Mouse (Mus musculus) lung, embryonic 15.5 days (tissue): ENCODE results near the gene Fktn. TPM values are rescaled to one million over a fixed set of nuclear protein-coding genes. Genes with fewer than 3 reads are reported as not detected.
A peak's percentile ranks its signal among the peaks of the same experiment; 100 is the strongest.
"Not testable (repeated sequence)": the region's sequence is repeated elsewhere in the genome, so short reads cannot be mapped to it uniquely, and the experiment has no call there.

Experiments
- ATAC-seq: fragments of 200-750 bp; cut with Nextera tagmentation; 2 replicates; pipeline ENCODE4 v1.8.0; 2017; ENCODE audit warnings: moderate number of reproducible peaks, borderline replicate concordance; ENCODE audit not compliant: low FRiP score, low TSS enrichment; ENCODE audit errors: extremely low read depth
- H3K27ac ChIP-seq: fragments of 300-500 bp; sonication (generic); 2 replicates; pipeline ENCODE4 v1.5.1; 2015; ENCODE audit warnings: moderate library complexity, mild to moderate bottlenecking, inconsistent platforms
- H3K27me3 ChIP-seq: fragments of 300-500 bp; sonication (generic); 2 replicates; pipeline ENCODE4 v1.6.1; 2015; ENCODE audit warnings: inconsistent platforms
- H3K36me3 ChIP-seq: fragments of 300-500 bp; sonication (generic); 2 replicates; pipeline ENCODE4 v1.6.1; 2015; ENCODE audit warnings: inconsistent platforms
- H3K4me1 ChIP-seq: fragments of 300-500 bp; sonication (generic); 2 replicates; pipeline ENCODE4 v1.6.1; 2015; ENCODE audit warnings: inconsistent platforms
- H3K4me2 ChIP-seq: fragments of 300-500 bp; sonication (generic); 2 replicates; pipeline ENCODE4 v1.6.1; 2015; ENCODE audit warnings: inconsistent platforms, mild to moderate bottlenecking, moderate library complexity
- H3K4me3 ChIP-seq: fragments of 300-500 bp; sonication (generic); 2 replicates; pipeline ENCODE4 v1.5.1; 2015; ENCODE audit warnings: mild to moderate bottlenecking, inconsistent platforms
- H3K9ac ChIP-seq: fragments of 300-500 bp; sonication (generic); 2 replicates; pipeline ENCODE4 v1.6.1; 2015; ENCODE audit warnings: inconsistent platforms
- H3K9me3 ChIP-seq: fragments of 300-500 bp; sonication (generic); 2 replicates; pipeline ENCODE4 v1.6.1; 2016; ENCODE audit warnings: inconsistent platforms
- WGBS: fragments of 180-500 bp; shearing (Covaris S2); methylation state at CpG from one replicate; pipeline ENCODE4 v1.1.7; 2015; 5-methylcytosine and 5-hydroxymethylcytosine counted together
- polyA plus RNA-seq: library from polyadenylated mRNA; unstranded; fragments of >200 nt; fragmentation: Nextera tagmentation; extraction: Ambion mirVana; gene quantifications from 2 replicates; pipeline ENCODE4 v1.2.1, GENCODE M21; 2015

The Fktn gene
- 17.0 and 17.5 TPM in 2 replicates for polyA plus RNA-seq

GRCm38 (mm10) chr4:53713704-53714050, at the start of gene Fktn:
Gene Fktn, plus strand, starts transcription at chr4:53713998.
- H3K9me3 ChIP-seq, result no peaks in the 10 kb centered on the region
- H3K4me1 ChIP-seq, result peaks cover 8% of the 10 kb centered on the region
- H3K27me3 ChIP-seq, result no peaks in the 10 kb centered on the region
- H3K4me3 ChIP-seq, result peak within 1 kb of the TSS; percentile 76
- peak; percentile 79 for ATAC-seq
- WGBS, result 16% methylated on average over 7 of the region's 7 CpGs
- H3K9ac ChIP-seq, result peak within 1 kb of the TSS; percentile 73
- peak within 1 kb of the TSS; percentile 46 for H3K27ac ChIP-seq
- peak within 1 kb of the TSS; percentile 83 for H3K4me2 ChIP-seq
- no peaks in the 10 kb centered on the region for H3K36me3 ChIP-seq

GRCm38 (mm10) chr4:53682092-53682491, 31.7 kb upstream of the Fktn start:
- no peaks in the 10 kb centered on the region for H3K4me1 ChIP-seq
- no peak overlapping the region for H3K9ac ChIP-seq
- H3K4me2 ChIP-seq, result no peak overlapping the region
- no peaks in the 10 kb centered on the region for H3K9me3 ChIP-seq
- WGBS, result 69% methylated on average over 8 of the region's 8 CpGs
- H3K27ac ChIP-seq, result no peak overlapping the region
- no peak overlapping the region for H3K4me3 ChIP-seq
- H3K36me3 ChIP-seq, result peaks cover 9% of the 10 kb centered on the region; the same call in 1 of the 2 replicates
- H3K27me3 ChIP-seq, result no peaks in the 10 kb centered on the region
- no peak for ATAC-seq

- Histone ChIP-seq H3K4me1 (no peaks in the 10 kb centered on the region), H3K9me3 (no peaks in the 10 kb centered on the region), H3K27ac (no peak overlapping the region), H3K36me3 (0 out of 2 replicates have a peak, but pooled peaks cover 3% of the 10 kb centered on the region), H3K4me2 (no peak overlapping the region), H3K4me3 (no peak overlapping the region), H3K9ac (no peak overlapping the region), H3K27me3 (no peaks in the 10 kb centered on the region)
- ATAC-seq, result no peak
- 77% methylated on average over 4 of the region's 4 CpGs for WGBS
Observed at GRCm38 (mm10) chr4:53688965-53689364, 24.8 kb upstream of the Fktn start.

GRCm38 (mm10) chr4:53691418-53691817, 22.4 kb upstream of the Fktn start:
- WGBS, result 80% methylated on average over 1 of the region's 1 CpGs
- Histone ChIP-seq H3K36me3 (no peaks in the 10 kb centered on the region), H3K9ac (no peak overlapping the region), H3K27me3 (no peaks in the 10 kb centered on the region), H3K9me3 (no peaks in the 10 kb centered on the region), H3K27ac (no peak overlapping the region), H3K4me2 (no peak overlapping the region), H3K4me3 (no peak overlapping the region), H3K4me1 (no peaks in the 10 kb centered on the region)
- no peak for ATAC-seq

- H3K4me1 ChIP-seq, H3K36me3 ChIP-seq, H3K4me3 ChIP-seq, H3K9me3 ChIP-seq, H3K27ac ChIP-seq, H3K9ac ChIP-seq, ATAC-seq, H3K4me2 ChIP-seq, H3K27me3 ChIP-seq: not testable (repeated sequence)
Observed at GRCm38 (mm10) chr4:53709166-53709565, 4.6 kb upstream of the Fktn start.

GRCm38 (mm10) chr4:53710021-53710420, 3.8 kb upstream of the Fktn start:
- WGBS, result 70% methylated on average over 2 of the region's 2 CpGs
- no peak overlapping the region for H3K27ac ChIP-seq
- H3K9me3 ChIP-seq, result no peaks in the 10 kb centered on the region
- no peaks in the 10 kb centered on the region for H3K36me3 ChIP-seq
- no peak overlapping the region for H3K4me3 ChIP-seq
- peaks cover 4% of the 10 kb centered on the region for H3K4me1 ChIP-seq
- no peak for ATAC-seq
- H3K4me2 ChIP-seq, result no peak overlapping the region
- no peak overlapping the region for H3K9ac ChIP-seq
- H3K27me3 ChIP-seq, result no peaks in the 10 kb centered on the region

GRCm38 (mm10) chr4:53710555-53711328, 3.1 kb upstream of the Fktn start:
- H3K36me3 ChIP-seq, result no peaks in the 10 kb centered on the region
- H3K27ac ChIP-seq, result no peak overlapping the region
- no peaks in the 10 kb centered on the region for H3K9me3 ChIP-seq
- ATAC-seq, result no peak
- H3K4me1 ChIP-seq, result peaks cover 8% of the 10 kb centered on the region
- no peak overlapping the region for H3K9ac ChIP-seq
- H3K27me3 ChIP-seq, result no peaks in the 10 kb centered on the region
- no peak overlapping the region for H3K4me3 ChIP-seq
- 80% methylated on average over 6 of the region's 6 CpGs for WGBS
- no peak overlapping the region for H3K4me2 ChIP-seq

- H3K27me3 ChIP-seq, result no peaks in the 10 kb centered on the region
- peak; percentile 93 for ATAC-seq
- H3K9me3 ChIP-seq, result no peaks in the 10 kb centered on the region
- H3K36me3 ChIP-seq, result no peaks in the 10 kb centered on the region
- 10% methylated on average over 58 of the region's 58 CpGs for WGBS
- H3K27ac ChIP-seq, result peak overlapping the region; percentile 46
- H3K4me2 ChIP-seq, result peak overlapping the region; percentile 83
- H3K4me3 ChIP-seq, result peak overlapping the region; percentile 76
- H3K9ac ChIP-seq, result peak overlapping the region; percentile 73
- H3K4me1 ChIP-seq, result peaks cover 8% of the 10 kb centered on the region
Observed at GRCm38 (mm10) chr4:53714051-53714814, 435 bp downstream of the Fktn start.

GRCm38 (mm10) chr4:53715977-53716376, 2.2 kb downstream of the Fktn start:
- Histone ChIP-seq H3K4me1 (peaks cover 8% of the 10 kb centered on the region), H3K4me2 (no peak overlapping the region), H3K36me3 (no peaks in the 10 kb centered on the region), H3K9ac (no peak overlapping the region), H3K27me3 (no peaks in the 10 kb centered on the region), H3K9me3 (no peaks in the 10 kb centered on the region), H3K27ac (no peak overlapping the region), H3K4me3 (no peak overlapping the region)
- no peak for ATAC-seq

GRCm38 (mm10) chr4:53717546-53717945, 3.7 kb downstream of the Fktn start:
- no peak overlapping the region for H3K9ac ChIP-seq
- peaks cover 8% of the 10 kb centered on the region for H3K4me1 ChIP-seq
- H3K9me3 ChIP-seq, result no peaks in the 10 kb centered on the region
- H3K4me2 ChIP-seq, result no peak overlapping the region
- no peak for ATAC-seq
- H3K27ac ChIP-seq, result no peak overlapping the region
- no peak overlapping the region for H3K4me3 ChIP-seq
- WGBS, result 57% methylated on average over 4 of the region's 4 CpGs
- no peaks in the 10 kb centered on the region for H3K36me3 ChIP-seq
- H3K27me3 ChIP-seq, result no peaks in the 10 kb centered on the region

GRCm38 (mm10) chr4:53718261-53718660, 4.5 kb downstream of the Fktn start:
- no peak overlapping the region for H3K27ac ChIP-seq
- H3K27me3 ChIP-seq, result no peaks in the 10 kb centered on the region
- no peak overlapping the region for H3K4me2 ChIP-seq
- no peak overlapping the region for H3K4me3 ChIP-seq
- H3K36me3 ChIP-seq, result no peaks in the 10 kb centered on the region
- ATAC-seq, result no peak
- no peak overlapping the region for H3K9ac ChIP-seq
- H3K9me3 ChIP-seq, result no peaks in the 10 kb centered on the region
- peaks cover 8% of the 10 kb centered on the region for H3K4me1 ChIP-seq
- 74% methylated on average over 5 of the region's 5 CpGs for WGBS

- Histone ChIP-seq H3K4me2 (no peak overlapping the region), H3K9ac (no peak overlapping the region), H3K36me3 (0 out of 2 replicates have a peak, but pooled peaks cover 4% of the 10 kb centered on the region), H3K4me1 (no peaks in the 10 kb centered on the region), H3K9me3 (no peaks in the 10 kb centered on the region), H3K27me3 (no peaks in the 10 kb centered on the region), H3K27ac (no peak overlapping the region), H3K4me3 (no peak overlapping the region)
- ATAC-seq, result no peak
- WGBS, result 91% methylated on average over 4 of the region's 4 CpGs
Observed at GRCm38 (mm10) chr4:53722506-53722905, 8.7 kb downstream of the Fktn start.
